Mouse (Mus musculus) stomach, embryonic 15.5 days (tissue): Measurements from ENCODE around the gene Uck2. TPM values are rescaled to one million over a fixed set of nuclear protein-coding genes. Genes with fewer than 3 reads are reported as not detected.

Source experiments
- ATAC-seq: fragments of 200-750 bp; cut with Nextera tagmentation; 2 replicates; pipeline ENCODE4 v1.8.0; 2017; ENCODE audit warnings: low read depth, moderate number of reproducible peaks, moderate TSS enrichment; ENCODE audit not compliant: insufficient read depth, low FRiP score
- H3K27ac ChIP-seq: fragments of 300-500 bp; sonication (generic); 2 replicates; pipeline ENCODE4 v1.5.1; 2015; ENCODE audit warnings: mild to moderate bottlenecking, inconsistent platforms
- H3K27me3 ChIP-seq: fragments of 300-500 bp; sonication (generic); replicated peaks from 2 replicates; pipeline ENCODE4 v1.6.1; 2015; ENCODE audit warnings: inconsistent platforms
- H3K36me3 ChIP-seq: fragments of 300-500 bp; sonication (generic); 2 replicates; pipeline ENCODE4 v1.6.1; 2015; ENCODE audit warnings: inconsistent platforms
- H3K4me1 ChIP-seq: fragments of 300-500 bp; sonication (generic); 2 replicates; pipeline ENCODE4 v1.6.1; 2015; ENCODE audit warnings: inconsistent platforms
- H3K4me2 ChIP-seq: fragments of 300-500 bp; sonication (generic); 2 replicates; pipeline ENCODE4 v1.6.1; 2015; ENCODE audit warnings: mild to moderate bottlenecking, inconsistent platforms
- H3K4me3 ChIP-seq: fragments of 300-500 bp; sonication (generic); replicated peaks from 2 replicates; pipeline ENCODE4 v1.5.1; 2015; ENCODE audit warnings: inconsistent platforms
- H3K9ac ChIP-seq: fragments of 300-500 bp; sonication (generic); 2 replicates; pipeline ENCODE4 v1.6.1; 2015; ENCODE audit warnings: inconsistent platforms
- H3K9me3 ChIP-seq: fragments of 300-500 bp; sonication (generic); 2 replicates; pipeline ENCODE4 v1.6.1; 2016; ENCODE audit warnings: inconsistent platforms
- WGBS: fragments of 180-500 bp; shearing (Covaris S2); methylation state at CpG from one replicate; pipeline ENCODE4 v1.1.7; 2015; 5-methylcytosine and 5-hydroxymethylcytosine counted together
- polyA plus RNA-seq: library from polyadenylated mRNA; unstranded; fragments of >200 nt; fragmentation: Nextera tagmentation; extraction: Ambion mirVana; gene quantifications from 2 replicates; pipeline ENCODE4 v1.2.1, GENCODE M21; 2015

Uck2 gene
- polyA plus RNA-seq, 1 experiment from 2014 or later = 73.3 TPM

DNA sequence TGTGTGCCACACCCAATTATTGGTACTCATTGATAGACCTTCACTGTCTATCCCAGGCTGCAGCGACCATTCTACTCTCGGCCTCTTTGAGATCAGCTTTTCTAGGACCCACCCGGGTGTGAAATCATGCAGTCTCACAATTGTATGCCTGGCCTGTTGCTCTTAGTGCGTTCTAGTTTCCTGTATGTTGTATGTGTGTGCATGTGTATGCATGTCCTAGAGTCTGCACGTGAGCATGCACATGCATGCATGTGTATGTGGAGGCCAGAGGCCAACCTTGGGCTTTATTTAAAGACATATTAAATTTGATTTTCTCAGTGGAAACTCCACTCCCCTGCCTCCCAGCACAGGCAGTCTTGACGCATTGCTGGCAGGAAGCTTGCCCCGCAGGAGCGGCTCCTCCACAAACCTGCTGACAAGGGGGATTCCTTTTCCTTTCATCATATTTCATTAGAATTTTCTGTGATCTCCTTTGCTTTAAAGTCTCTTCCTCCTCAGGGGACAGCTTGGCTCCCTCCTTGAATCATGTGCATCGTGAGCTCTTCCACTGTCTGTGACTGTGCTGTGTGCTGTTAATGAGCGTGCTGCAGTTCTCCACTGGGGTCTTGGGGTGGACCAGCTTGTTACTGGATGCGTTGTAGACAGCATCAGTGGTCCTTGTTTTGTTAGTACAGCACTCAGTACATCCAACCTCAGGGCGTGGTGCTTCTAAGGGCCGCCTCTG lies 10.7 kb upstream of the Uck2 start:
- Histone ChIP-seq H3K9me3 (no peaks in the 10 kb centered on the region), H3K27ac (no peak overlapping the region), H3K36me3 (no peaks in the 10 kb centered on the region), H3K27me3 (no peaks in the 10 kb centered on the region), H3K4me1 (0 out of 2 replicates have a peak, but pooled peaks cover 5% of the 10 kb centered on the region), H3K4me2 (no peak overlapping the region), H3K4me3 (no peak overlapping the region), H3K9ac (no peak overlapping the region)
- ATAC-seq = no peak
- 66% methylated on average over 13 of the region's 13 CpGs for WGBS

DNA sequence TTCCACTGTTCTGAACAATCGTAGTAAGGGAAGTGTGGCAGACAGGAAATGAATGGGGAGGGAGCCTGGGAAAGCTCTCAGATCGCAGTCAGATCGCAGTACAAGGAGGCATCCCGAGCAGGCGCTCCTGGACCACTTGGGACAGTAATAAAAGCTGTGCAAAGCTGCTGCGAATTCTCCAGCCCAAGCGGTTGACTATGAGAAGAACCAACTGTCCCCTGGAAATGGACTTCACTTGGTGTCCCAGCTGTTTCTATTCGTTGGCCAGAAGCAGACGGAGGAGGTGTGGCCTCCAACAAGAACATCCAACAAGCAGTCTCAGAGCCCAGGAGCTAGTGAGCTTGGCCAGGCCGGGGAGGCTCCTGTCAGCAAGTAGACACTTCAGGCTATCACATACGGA lies 7.3 kb upstream of the Uck2 start:
- peaks cover 13% of the 10 kb centered on the region for H3K4me1 ChIP-seq
- H3K9me3 ChIP-seq = no peaks in the 10 kb centered on the region
- H3K27me3 ChIP-seq = no peaks in the 10 kb centered on the region
- ATAC-seq = peak; percentile 55; the same call in 1 of the 2 replicates
- no peak overlapping the region for H3K4me3 ChIP-seq
- no peak overlapping the region for H3K4me2 ChIP-seq
- H3K27ac ChIP-seq = peak overlapping the region; percentile 79
- 21% methylated on average over 11 of the region's 11 CpGs for WGBS
- no peaks in the 10 kb centered on the region for H3K36me3 ChIP-seq
- H3K9ac ChIP-seq = no peak overlapping the region

DNA sequence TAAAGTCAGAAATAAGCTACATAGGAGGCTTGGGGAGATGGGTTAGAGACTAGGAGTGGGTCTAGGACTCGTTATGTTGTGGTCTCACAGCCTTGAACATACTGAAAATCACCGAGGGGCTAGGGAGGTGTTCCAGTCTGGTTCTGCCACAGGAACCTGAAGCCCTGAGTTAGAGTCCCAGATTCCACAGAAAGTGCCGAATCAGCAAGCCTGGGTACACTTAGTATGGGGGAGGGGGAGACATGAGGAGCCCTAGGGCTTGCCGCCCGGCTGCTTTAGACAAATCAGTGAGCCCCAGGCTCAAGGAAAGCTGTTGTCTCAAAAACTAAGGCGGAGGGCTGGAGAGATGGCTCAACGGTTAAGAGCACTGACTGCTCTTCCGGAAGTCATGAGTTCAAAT lies 6.5 kb upstream of the Uck2 start:
- no peak overlapping the region for H3K27ac ChIP-seq
- ATAC-seq = no peak
- 85% methylated on average over 8 of the region's 8 CpGs for WGBS
- H3K9me3 ChIP-seq = no peaks in the 10 kb centered on the region
- H3K36me3 ChIP-seq = no peaks in the 10 kb centered on the region
- H3K9ac ChIP-seq = no peak overlapping the region
- no peaks in the 10 kb centered on the region for H3K27me3 ChIP-seq
- no peak overlapping the region for H3K4me3 ChIP-seq
- H3K4me2 ChIP-seq = no peak overlapping the region
- peaks cover 13% of the 10 kb centered on the region for H3K4me1 ChIP-seq

DNA sequence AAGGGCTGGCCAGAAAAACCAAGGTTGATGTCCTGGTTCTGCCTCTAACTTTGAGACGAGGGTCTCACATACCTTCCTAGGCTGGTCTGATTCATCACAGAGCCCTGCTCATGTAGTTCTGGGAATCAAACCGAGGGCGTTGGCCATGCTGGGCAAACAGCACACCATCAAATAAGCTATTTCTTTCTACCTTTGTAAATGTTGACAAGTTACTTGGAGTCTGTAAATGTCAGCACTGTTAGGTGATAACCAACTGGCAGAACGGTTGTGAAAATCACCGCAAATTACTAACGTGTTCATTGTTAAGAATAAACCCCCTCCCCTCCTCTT lies 5.1 kb upstream of the Uck2 start:
- ATAC-seq = peak; percentile 24; the same call in 1 of the 2 replicates
- Histone ChIP-seq H3K27me3 (no peaks in the 10 kb centered on the region), H3K36me3 (no peaks in the 10 kb centered on the region), H3K9ac (no peak overlapping the region), H3K4me2 (peak overlapping the region; percentile 16; the same call in 1 of the 2 replicates), H3K9me3 (no peaks in the 10 kb centered on the region), H3K4me1 (peaks cover 17% of the 10 kb centered on the region), H3K27ac (no peak overlapping the region), H3K4me3 (no peak overlapping the region)
- WGBS = 28% methylated on average over 6 of the region's 6 CpGs

DNA sequence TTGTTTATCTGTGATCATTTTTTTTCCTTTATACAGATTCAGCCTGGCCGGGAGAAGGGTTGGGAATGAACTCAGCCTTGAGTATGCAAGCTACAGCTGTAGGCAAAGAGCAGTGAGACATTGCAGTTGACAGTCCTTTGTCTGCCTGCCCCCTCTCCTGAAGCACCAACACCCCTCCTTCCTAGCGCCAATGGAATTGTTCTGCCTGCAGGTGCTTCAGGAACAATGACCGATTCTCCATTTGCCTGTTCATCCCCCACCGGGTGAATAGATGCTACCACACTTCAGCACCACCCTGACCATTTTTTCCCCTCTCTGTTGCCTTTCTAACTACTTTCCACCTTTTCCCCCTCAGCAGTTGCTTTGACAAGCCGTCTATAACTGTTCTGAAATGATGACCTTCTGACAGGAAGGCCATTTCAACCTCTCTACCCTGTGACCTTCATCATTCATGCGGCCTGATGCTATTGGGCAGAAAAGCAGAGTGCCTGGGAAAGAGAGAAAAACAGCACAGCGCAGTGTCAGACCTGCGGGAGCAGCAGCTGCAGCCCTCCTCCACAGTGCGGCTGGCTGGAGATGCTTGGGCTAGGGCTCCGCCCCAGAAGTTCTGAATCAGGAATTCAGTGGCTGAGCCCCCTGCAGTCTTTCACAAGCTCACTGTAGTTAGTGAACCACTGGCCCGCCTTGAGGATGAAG lies 4.6 kb upstream of the Uck2 start:
- H3K27me3 ChIP-seq = no peaks in the 10 kb centered on the region
- H3K36me3 ChIP-seq = no peaks in the 10 kb centered on the region
- H3K9ac ChIP-seq = no peak overlapping the region
- WGBS = 10% methylated on average over 11 of the region's 11 CpGs
- no peaks in the 10 kb centered on the region for H3K9me3 ChIP-seq
- H3K4me2 ChIP-seq = peak overlapping the region; percentile 16; the same call in 1 of the 2 replicates
- no peak overlapping the region for H3K4me3 ChIP-seq
- ATAC-seq = peak; percentile 11; the same call in 1 of the 2 replicates
- peaks cover 19% of the 10 kb centered on the region for H3K4me1 ChIP-seq
- no peak overlapping the region for H3K27ac ChIP-seq

DNA sequence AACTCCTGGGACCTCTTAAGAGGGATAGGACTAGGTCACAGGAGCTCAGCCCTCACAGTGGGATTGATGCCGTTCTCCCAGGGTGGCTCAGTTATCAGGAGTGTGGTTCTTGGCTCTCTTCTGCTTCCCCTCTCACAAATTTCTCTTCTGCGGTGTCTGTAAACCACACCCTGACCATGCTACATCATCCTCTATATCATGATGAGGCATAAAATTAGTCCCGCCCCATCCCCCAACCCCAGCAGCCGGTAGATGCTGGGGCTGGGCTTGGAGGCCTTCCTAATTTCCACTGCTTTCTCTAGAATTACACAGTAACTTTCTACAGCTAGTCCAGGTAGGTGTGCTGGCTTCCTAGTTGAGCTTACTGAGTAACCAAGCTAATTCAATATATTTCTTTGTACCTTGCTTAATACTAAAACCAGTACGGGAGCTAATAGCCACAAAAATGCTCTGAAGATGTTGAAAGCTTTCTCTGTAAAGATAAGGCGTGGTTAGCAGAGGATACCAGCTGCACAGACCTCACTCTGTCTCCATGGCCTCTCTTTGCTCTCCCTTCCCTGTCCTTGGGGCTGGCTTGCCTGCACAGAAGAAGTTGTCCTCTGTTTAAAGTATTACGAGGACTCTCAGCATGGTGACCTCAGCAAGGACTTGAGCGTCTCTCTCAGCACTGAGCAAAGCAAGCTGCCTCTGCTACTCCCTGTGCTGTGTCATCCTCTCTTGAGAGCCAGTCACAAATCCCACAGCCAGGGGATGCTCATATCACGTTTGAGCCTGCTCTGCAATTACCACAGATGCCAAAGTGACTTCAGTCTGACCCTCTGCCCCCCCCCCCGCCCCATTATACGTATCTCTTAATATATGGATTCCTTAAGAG lies 3.8 kb upstream of the Uck2 start:
- no peak overlapping the region for H3K4me2 ChIP-seq
- no peaks in the 10 kb centered on the region for H3K9me3 ChIP-seq
- no peaks in the 10 kb centered on the region for H3K27me3 ChIP-seq
- no peak overlapping the region for H3K4me3 ChIP-seq
- 40% methylated on average over 11 of the region's 11 CpGs for WGBS
- H3K27ac ChIP-seq = no peak overlapping the region
- H3K9ac ChIP-seq = no peak overlapping the region
- no peaks in the 10 kb centered on the region for H3K36me3 ChIP-seq
- no peak; the same call in 1 of the 2 replicates for ATAC-seq
- peaks cover 19% of the 10 kb centered on the region for H3K4me1 ChIP-seq

DNA sequence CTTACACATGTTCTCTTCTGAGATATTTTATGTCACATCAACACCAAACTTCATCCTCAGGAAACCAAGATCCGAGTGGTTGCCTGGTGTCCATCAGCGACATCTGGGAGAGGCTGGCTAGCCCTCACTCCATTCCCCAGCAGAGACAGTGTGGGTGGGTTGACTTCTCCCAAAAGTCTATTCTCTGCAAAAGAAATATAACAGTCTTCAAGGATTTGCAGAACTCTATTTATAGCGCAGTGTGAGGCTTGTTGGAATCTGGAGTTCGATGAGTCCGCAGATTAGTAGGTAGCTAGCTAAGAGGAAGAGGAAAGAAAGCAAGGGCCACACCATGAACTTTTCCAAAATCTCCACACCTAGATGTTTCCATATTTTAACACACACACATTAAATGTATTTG lies 2.0 kb upstream of the Uck2 start:
- Histone ChIP-seq H3K4me1 (peaks cover 18% of the 10 kb centered on the region), H3K9me3 (no peaks in the 10 kb centered on the region), H3K36me3 (no peaks in the 10 kb centered on the region), H3K9ac (no peak overlapping the region), H3K27ac (no peak overlapping the region), H3K4me3 (no peak overlapping the region), H3K4me2 (no peak overlapping the region), H3K27me3 (no peaks in the 10 kb centered on the region)
- no peak for ATAC-seq
- 77% methylated on average over 5 of the region's 5 CpGs for WGBS

DNA sequence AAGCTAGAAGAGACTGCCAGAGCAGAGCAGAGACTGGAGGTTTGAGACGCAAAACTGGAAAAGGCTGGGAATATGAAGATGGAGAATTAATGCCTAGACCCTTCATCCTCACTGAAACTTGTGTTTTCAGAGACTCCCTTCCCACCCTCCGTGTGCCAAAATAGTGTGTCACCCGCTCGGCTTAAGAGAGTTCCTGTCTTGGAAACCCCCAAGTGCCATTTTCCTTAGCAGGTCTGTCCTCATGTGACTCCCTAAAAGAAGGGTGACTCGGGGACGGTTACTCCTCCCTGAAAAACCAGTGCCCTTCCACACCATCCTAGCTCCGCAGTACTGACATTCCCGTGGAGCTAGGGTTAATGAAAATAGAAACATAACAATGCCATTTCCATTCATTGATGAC lies 236 bp upstream of the Uck2 start:
- Histone ChIP-seq H3K9ac (no peak overlapping the region), H3K4me1 (peaks cover 15% of the 10 kb centered on the region), H3K4me2 (peak overlapping the region; percentile 74), H3K27ac (peak overlapping the region; percentile 92; the same call in 1 of the 2 replicates), H3K9me3 (no peaks in the 10 kb centered on the region), H3K27me3 (no peaks in the 10 kb centered on the region), H3K36me3 (no peaks in the 10 kb centered on the region), H3K4me3 (peak overlapping the region; percentile 81)
- ATAC-seq = no peak
- 1% methylated on average over 8 of the region's 8 CpGs for WGBS

DNA sequence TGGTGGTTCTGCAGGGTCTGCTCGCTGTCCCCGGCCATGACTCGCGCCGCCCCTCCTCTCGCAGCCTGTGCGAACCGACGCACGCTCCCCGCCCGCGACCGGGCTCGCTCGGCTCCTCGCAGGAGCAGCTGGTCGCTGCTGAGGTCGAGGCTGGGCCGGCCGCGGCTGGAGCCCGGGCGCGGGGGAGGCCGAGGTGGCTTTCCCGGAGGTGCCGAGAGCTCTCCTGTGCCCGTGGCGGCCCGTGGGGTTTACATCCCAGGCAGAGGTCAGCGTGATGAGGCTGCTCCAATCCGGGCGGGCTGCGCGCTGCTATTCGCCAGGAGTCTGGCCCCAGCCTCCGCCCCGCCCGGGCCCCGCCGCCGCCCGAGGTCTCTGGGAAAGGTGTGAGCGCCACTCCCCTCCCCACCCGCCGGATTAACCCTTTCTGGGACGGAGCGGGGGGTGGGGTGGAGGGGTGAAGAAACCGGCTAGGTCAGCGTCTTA lies 242 bp downstream of the Uck2 start:
- Histone ChIP-seq H3K36me3 (no peaks in the 10 kb centered on the region), H3K4me2 (peak overlapping the region; percentile 74), H3K9me3 (no peaks in the 10 kb centered on the region), H3K9ac (peak overlapping the region; percentile 81), H3K27me3 (no peaks in the 10 kb centered on the region), H3K27ac (peak overlapping the region; percentile 92), H3K4me1 (peaks cover 13% of the 10 kb centered on the region), H3K4me3 (peak overlapping the region; percentile 81)
- WGBS = under 1% methylated on average over 43 of the region's 51 CpGs
- ATAC-seq = peak; percentile 93

DNA sequence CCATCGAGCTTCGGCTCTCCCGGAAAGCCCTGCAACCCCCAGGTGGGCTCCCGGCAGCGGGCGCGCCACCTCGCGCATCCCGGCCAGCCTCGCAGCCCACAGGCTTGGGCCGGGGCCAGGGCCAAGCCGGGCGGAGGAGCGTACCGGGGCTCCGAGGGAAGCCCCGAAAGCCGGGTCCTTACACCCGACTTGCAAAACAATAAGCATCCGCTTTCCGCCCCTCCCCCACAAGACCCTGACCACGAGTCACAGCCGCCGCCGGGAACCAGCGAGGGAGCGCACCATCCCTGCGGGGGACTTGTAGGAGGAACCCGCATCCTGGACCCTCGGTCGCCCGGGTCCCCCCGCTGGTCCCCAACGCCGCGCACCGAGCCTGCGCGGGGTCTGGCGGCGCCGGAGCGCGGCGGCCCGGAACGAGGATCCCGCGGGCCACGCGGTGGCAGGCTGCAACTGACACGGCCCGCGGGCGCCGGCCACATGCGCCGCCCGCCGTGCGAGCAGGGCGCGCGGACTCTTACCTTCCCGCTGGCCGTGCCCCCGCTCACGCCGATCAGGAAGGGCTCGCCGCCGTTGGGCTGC lies 773 bp downstream of the Uck2 start:
- WGBS = 0% methylated on average over 60 of the region's 73 CpGs
- H3K27ac ChIP-seq = peak overlapping the region; percentile 92

DNA sequence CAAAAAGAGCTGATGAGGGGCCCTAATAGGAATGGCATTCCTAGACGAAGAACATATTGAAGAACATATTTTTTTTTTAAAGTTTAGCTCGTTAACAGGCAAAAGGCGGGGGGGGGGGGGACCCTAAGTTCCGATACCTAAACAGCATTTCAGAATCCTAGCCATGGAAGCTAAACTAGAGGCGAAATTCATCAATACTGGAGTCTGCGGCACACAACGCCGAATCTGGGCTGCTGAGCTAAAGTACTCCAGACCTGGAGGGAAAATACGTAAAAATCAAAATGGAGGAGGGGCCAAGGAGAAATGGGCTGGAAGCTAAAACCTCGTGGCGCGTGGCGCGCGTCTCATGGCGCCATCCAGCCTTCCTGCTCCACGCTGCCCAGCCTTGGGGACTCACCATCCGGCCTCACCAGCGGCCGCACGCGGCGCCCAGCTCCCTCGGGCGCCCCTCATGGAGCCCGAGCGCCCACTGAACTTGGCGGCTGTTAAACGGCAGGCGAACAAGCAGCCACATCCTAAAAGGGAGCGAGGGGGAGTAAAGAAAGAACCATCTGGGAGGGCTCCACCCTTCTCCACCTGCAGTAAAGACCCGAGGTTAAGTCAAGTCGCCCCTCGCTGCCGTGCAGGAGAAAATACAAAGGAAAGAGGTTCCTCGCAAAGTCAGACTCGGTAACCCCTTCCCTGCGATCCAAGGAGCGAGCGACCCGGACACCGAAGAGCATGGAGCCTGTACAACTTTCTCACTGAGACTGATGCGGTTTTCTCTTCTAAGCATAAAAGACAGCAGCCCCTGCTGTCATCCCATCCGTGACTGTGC lies 1.5 kb downstream of the Uck2 start:
- H3K9ac ChIP-seq = peak overlapping the region; percentile 81
- no peaks in the 10 kb centered on the region for H3K27me3 ChIP-seq
- peak overlapping the region; percentile 74 for H3K4me2 ChIP-seq
- ATAC-seq = no peak
- H3K36me3 ChIP-seq = no peaks in the 10 kb centered on the region
- H3K4me3 ChIP-seq = peak overlapping the region; percentile 81
- H3K4me1 ChIP-seq = peaks cover 16% of the 10 kb centered on the region; the same call in 1 of the 2 replicates
- no peaks in the 10 kb centered on the region for H3K9me3 ChIP-seq
- WGBS = under 1% methylated on average over 44 of the region's 44 CpGs
- H3K27ac ChIP-seq = peak overlapping the region; percentile 92

More for the DNA sequence above, 773 bp downstream of the Uck2 start:
- H3K36me3 ChIP-seq = no peaks in the 10 kb centered on the region
- ATAC-seq = peak; percentile 57
- H3K4me1 ChIP-seq = peaks cover 9% of the 10 kb centered on the region; the same call in 1 of the 2 replicates
- peak overlapping the region; percentile 81 for H3K4me3 ChIP-seq
- H3K27me3 ChIP-seq = no peaks in the 10 kb centered on the region
- no peaks in the 10 kb centered on the region for H3K9me3 ChIP-seq
- H3K4me2 ChIP-seq = peak overlapping the region; percentile 74
- peak overlapping the region; percentile 81 for H3K9ac ChIP-seq
